Mouse (Mus musculus): ENCODE data around the gene Rassf10. TPM values are rescaled to one million over a fixed set of nuclear protein-coding genes. Genes with fewer than 3 reads are reported as not detected.
A peak's percentile ranks its signal among the peaks of the same experiment; 100 is the strongest.

Rassf10 gene
- polyA plus RNA-seq, 1 experiment from 2014 or later = not detected

DNA sequence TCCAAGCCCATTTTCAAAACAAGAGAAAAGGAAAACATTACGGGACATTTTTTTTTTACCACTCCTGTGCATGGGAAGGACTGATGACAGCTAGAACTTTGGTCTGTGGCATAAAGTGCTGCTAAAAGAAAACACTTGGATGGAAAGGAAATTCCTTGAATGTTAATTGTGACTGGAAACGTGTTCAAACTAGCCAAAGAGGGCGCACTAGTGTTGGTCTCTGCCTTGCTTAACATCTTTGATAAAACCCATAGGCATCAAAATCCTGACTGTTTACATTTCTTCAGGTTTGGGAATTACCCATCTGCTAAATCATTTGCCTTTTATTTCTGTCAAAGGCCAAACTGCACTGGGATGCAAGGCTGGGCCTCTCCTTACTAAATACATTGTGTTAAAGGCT lies 2.2 kb downstream of the Rassf10 start:
- in situ Hi-C loops (cut with MboI; ENCODE audit: low pct_unique_long_range_greater_than_20kb) = no loop called here
- H3K27me3 ChIP-seq = no peaks in the 10 kb centered on the region
- TF ChIP-seq CTCF (IDR thresholded peaks at IDR 0.05) = no peak
- no peak for DNase-seq (ENCODE audit: low read depth, low spot score)
- ATAC-seq = no peak
- ChIA-PET CTCF (interaction anchor here (1.3 to 1.7 kb wide), 2 partner anchors 13 to 175 kb away, joined by 3 to 6 read pairs; no protein-coding TSS in a partner anchor), POLR2A (interaction anchor here (1.5 to 1.7 kb wide), 2 partner anchors 9 to 15 kb away, joined by 3 to 5 read pairs; no protein-coding TSS in a partner anchor)

DNA sequence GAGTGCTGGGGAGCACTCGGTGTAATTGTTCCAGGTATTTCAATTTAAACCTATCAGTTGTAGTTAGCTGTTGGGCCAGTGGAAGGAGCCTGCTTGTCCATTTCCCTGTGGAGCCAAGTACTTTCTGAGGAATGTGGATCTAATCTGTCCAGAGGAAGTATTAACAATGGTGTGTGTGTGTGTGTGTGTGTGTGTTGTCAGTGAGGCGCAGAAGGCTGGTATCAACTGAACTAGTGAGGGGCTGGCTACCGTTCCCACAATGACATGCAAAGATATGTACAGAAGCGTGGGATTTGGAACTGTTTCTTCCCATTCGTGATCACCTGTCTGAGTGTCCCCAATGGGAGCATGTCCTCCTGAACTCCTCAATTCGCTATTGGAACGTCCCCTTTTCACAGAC lies 3.2 kb downstream of the Rassf10 start:
- ATAC-seq = no peak
- in situ Hi-C loops (cut with MboI; ENCODE audit: low pct_unique_long_range_greater_than_20kb) = no loop called here

DNA sequence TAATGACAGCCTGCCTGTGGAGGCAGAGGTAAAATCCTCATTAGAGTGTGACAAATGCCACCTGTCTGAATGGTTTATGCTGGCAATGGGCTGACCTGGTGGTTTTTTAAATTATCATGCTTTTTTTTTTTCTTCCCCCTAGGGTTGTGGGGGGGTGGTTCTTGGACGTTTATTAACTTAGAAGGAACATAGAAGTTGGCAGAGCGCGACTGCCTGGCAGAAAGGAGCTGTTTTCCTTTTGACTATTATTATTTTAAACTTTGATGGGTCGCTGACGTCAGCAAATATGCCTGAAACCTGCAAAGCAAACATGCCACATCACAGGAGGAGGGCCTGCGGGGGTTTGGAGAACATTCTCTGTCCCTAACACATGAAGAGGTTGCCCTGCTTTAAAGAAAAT lies 3.9 kb downstream of the Rassf10 start:
- ATAC-seq (no peak), DNase-seq (ENCODE audit: low read depth, low spot score) (peak; percentile 82)
- no peaks in the 10 kb centered on the region for H3K27me3 ChIP-seq
- TF ChIP-seq CTCF (IDR thresholded peaks at IDR 0.05) = no peak
- CTCF ChIA-PET = interaction anchor here (0.9 to 1.2 kb wide), 2 partner anchors 27 to 29 kb away, joined by 3 to 5 read pairs; no protein-coding TSS in a partner anchor
- in situ Hi-C loops (cut with MboI; ENCODE audit: low pct_unique_long_range_greater_than_20kb) = no loop called here
- POLR2A ChIA-PET = interaction anchor here (0.7 kb wide), 1 partner anchor 129 kb away, joined by 3 read pairs; no protein-coding TSS in a partner anchor

More for the DNA sequence above, 3.2 kb downstream of the Rassf10 start:
- no peaks in the 10 kb centered on the region for H3K27me3 ChIP-seq
- TF ChIP-seq CTCF (IDR thresholded peaks at IDR 0.05) = no peak
- CTCF ChIA-PET = interaction anchor here (1.2 to 1.3 kb wide), 2 partner anchors 26 to 174 kb away, joined by 3 to 5 read pairs; no protein-coding TSS in a partner anchor
- POLR2A ChIA-PET = interaction anchor here (0.7 to 1.7 kb wide), 2 partner anchors 16 to 129 kb away, joined by 3 read pairs; no protein-coding TSS in a partner anchor
- no peak for DNase-seq (ENCODE audit: low read depth, low spot score)

DNA sequence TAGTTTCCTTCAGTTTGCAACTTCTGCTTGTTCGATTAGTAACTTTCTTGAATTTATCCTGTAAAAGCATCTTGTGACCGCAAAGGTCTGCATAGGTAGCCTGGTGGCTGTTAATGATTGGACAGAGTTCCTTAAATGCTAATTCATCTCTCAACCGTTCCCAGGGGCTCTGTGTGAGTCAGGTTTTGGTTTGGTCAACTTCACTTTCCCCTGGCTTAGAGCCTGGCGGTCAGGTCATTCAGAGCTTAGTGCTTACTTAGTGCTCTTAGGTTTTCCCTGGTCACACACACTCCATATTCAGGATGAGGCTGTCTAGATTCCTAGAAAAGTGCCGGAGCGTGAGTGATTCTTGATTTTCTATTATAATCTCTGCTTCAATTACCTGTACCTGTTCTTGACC lies 12.6 kb downstream of the Rassf10 start:
- peak; percentile 76 for ATAC-seq
- ChIA-PET POLR2A (no interaction called here), CTCF (no interaction called here)
- in situ Hi-C loops (cut with MboI; ENCODE audit: low pct_unique_long_range_greater_than_20kb) = no loop called here
- no peaks in the 10 kb centered on the region for H3K27me3 ChIP-seq
- peak; percentile 83 for DNase-seq (ENCODE audit: low read depth, low spot score)
- no peak for TF ChIP-seq CTCF (IDR thresholded peaks at IDR 0.05)

DNA sequence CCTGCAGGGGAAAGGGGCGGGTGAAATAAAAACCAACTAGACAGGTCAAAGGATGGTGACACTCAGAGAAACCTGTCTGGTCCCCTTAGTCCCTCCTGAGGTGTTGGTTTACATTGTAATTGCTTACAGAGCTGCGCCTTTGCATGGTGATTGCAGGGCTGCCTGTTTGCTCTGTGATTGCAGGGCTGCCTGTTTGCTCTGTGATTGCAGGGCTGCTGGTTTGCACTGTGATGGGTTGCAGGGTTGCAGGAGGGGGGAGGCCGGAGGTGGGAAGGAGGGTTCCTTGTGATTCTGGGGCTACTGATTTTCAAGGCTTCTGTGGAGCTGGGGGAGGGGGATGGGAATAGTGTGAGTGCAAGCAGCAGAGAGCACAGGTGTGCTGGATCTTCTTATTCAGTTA lies 13.0 kb downstream of the Rassf10 start:
- H3K27me3 ChIP-seq = no peaks in the 10 kb centered on the region
- ChIA-PET CTCF (interaction anchor here (1.1 kb wide), 1 partner anchor 12 kb away, joined by 3 read pairs; no protein-coding TSS in a partner anchor), POLR2A (no interaction called here)
- no peak for TF ChIP-seq CTCF (IDR thresholded peaks at IDR 0.05)
- in situ Hi-C loops (cut with MboI; ENCODE audit: low pct_unique_long_range_greater_than_20kb) = no loop called here
- ATAC-seq (no peak), DNase-seq (ENCODE audit: low read depth, low spot score) (no peak)

DNA sequence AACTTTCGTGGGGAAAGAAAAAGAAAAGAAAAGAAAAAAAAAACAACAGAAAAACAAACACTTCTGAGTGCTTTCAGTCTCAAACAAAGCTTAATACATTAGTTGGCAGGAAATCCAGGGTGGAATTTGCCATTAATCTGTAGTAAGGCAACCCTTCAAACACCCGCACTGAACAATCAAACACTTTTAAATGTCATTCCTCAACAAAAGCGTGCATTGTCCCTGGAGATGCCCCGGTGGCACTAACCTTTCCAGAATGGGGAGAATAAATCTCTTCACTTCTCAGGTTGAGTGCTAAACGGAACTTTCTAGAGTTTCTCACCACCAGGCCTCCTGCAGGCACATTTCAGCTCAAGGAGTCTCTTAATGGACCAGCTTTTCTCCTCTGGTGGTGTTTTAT lies 29.6 kb downstream of the Rassf10 start:
- in situ Hi-C loops (cut with MboI; ENCODE audit: low pct_unique_long_range_greater_than_20kb) = no loop called here
- DNase-seq (ENCODE audit: low read depth, low spot score) = no peak
- ATAC-seq = no peak
- ChIA-PET CTCF (no interaction called here), POLR2A (interaction anchor here (0.6 kb wide), 2 partner anchors 29 to 100 kb away, joined by 3 to 5 read pairs; no protein-coding TSS in a partner anchor)
- H3K27me3 ChIP-seq = no peaks in the 10 kb centered on the region
- no peak for TF ChIP-seq CTCF (IDR thresholded peaks at IDR 0.05)

DNA sequence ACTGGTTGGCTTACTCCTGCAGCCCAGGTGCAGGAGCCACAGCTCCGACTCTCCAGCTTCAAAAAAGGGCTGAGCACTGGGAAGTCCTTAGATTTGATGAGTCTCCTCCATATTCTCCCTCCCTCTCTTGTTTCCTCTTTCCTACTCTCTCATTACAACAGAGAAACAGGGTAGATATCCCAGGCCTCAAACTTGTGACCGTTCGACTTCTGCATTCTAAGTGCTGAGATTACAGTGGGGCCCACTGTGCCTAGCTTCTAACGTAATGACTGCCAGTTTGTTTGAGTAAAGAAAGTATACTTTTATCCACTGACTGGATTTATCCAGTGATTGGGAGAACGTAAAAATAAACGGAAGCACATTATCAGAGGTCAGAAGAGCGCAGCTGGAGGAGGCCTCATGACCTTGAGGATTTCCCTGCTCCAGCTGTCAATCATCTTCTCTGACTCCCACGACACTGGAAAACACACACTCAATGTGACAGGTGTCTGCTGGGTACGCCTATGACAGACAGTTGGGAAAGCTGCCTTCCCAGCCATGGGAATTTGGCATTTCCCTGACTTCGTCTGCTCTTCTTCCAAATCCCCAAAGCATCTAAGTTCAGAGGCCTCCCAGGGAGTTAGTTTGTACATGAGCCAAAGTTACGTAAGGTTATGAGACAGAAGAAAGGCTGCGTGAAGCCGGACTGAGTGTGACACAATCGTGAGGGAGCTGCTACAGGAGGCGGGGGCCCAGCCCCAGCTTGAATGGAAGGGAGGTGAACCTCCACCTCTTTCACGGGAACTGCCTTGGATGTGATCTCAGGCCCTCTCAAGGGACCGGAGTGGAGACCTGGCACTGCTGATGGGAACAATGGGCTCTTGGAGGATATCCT lies 31.2 kb downstream of the Rassf10 start:
- peak; percentile 39 for ATAC-seq
- ChIA-PET CTCF (no interaction called here), POLR2A (interaction anchor here (0.6 kb wide), 1 partner anchor 11 kb away, joined by 4 read pairs; no protein-coding TSS in a partner anchor)
- H3K27me3 ChIP-seq = no peaks in the 10 kb centered on the region
- in situ Hi-C loops (cut with MboI; ENCODE audit: low pct_unique_long_range_greater_than_20kb) = no loop called here
- no peak for TF ChIP-seq CTCF (IDR thresholded peaks at IDR 0.05)
- peak; percentile 60 for DNase-seq (ENCODE audit: low read depth, low spot score)

DNA sequence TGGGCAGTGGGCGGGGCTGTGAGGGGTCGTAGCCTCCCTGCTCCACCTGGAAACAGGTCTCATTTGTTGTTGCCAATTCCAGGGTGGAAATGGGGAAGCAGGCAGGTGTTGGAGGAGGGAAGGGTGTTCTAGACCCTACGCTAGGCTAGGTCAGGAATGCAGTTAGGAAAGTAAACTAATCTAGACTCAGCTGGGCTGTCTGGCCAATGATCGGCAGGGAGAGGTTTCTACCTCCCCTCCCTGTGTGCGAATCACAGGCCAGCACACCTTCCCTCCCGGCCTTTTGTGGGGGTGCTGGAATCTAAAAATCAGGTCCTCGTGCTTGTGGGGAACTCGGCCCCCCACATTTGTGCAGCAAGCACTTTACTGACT lies 31.8 kb downstream of the Rassf10 start:
- TF ChIP-seq CTCF (IDR thresholded peaks at IDR 0.05) = no peak
- ChIA-PET POLR2A (no interaction called here), CTCF (no interaction called here)
- no peaks in the 10 kb centered on the region for H3K27me3 ChIP-seq
- DNase-seq (ENCODE audit: low read depth, low spot score) = no peak
- ATAC-seq = no peak
- in situ Hi-C loops (cut with MboI; ENCODE audit: low pct_unique_long_range_greater_than_20kb) = no loop called here

DNA sequence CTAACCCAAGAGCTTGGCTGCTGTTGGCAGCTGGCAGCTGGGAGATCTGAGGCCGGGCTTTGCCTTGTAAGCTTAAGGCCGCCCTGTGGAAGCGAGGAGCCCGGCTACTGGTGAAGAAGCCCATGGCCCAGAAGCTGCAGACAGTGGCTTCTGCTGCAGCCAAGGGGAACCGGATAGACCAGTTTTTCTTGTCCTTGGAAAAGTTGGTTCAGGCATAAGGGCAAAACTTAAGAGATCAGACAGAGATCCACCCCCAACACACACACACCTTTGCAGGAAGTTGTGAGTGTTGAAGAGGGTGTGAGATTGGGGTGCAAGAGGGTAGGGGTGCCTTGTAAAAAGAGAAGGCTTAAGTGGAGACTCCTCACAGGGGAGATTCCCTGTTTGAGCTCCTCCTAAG lies 39.2 kb downstream of the Rassf10 start:
- POLR2A ChIA-PET = no interaction called here
- CTCF ChIA-PET = no interaction called here
- in situ Hi-C loops (cut with MboI; ENCODE audit: low pct_unique_long_range_greater_than_20kb) = no loop called here
- no peak for DNase-seq (ENCODE audit: low read depth, low spot score)
- ATAC-seq = no peak
- no peaks in the 10 kb centered on the region for H3K27me3 ChIP-seq
- no peak for TF ChIP-seq CTCF (IDR thresholded peaks at IDR 0.05)

DNA sequence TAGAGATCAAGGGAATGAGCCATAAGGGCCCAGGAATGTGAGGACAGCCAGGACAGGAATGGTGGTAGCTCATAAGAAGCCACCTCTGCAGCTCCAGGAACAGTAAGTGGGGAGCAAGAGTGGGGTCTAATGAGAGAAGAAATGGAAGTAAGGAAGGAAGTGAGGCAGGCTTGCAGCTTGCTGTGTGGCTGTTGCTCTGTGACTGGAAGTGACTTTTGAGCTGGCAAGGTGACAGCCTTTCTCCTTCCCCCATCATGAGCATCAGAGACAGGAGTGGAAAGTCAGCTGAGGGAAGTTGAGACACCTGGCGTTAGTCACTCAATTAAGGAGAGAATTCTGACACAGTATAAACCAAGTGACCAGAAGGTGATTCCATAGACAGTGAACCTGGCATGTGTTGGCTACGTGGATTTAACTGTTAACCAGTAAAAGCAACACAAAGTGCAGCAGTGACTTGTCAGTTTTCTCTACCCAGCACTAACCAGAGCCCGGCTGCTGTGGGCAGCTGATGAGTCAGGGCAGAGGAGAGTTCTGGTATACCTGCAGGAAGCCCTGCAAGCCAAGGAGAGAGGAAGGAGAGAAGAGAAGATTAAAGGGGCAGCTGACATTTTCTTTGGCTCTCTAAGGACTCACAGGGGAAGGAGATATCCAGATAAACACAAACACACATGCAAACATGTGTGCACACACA lies 49.9 kb downstream of the Rassf10 start:
- DNase-seq (ENCODE audit: low read depth, low spot score) = no peak
- ATAC-seq = no peak
- in situ Hi-C loops (cut with MboI; ENCODE audit: low pct_unique_long_range_greater_than_20kb) = no loop called here

DNA sequence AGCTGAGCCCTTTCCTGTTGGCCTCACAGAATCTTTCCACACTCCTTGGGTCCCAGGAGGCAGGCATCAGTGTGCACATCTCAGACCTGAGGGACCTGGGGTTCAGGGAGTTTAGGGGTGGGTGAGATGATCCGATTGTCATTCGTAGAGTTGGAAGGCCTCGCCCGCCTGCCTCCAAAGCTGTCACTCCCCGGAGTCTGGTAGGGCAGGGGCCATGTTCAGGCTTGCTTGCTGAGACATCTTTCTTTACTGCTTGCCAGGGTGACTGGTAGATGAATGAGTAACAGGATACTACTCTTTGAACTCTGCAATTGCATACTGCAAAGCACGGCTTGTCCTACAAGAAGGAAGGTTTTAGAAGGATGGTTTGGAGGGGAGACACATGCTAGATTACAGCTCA lies 52.0 kb downstream of the Rassf10 start:
- no peak for TF ChIP-seq CTCF (IDR thresholded peaks at IDR 0.05)
- ATAC-seq = no peak
- no peaks in the 10 kb centered on the region for H3K27me3 ChIP-seq
- POLR2A ChIA-PET = interaction anchor here (0.8 kb wide), 1 partner anchor 24 kb away, joined by 3 read pairs; no protein-coding TSS in a partner anchor
- no peak for DNase-seq (ENCODE audit: low read depth, low spot score)
- CTCF ChIA-PET = no interaction called here
- in situ Hi-C loops (cut with MboI; ENCODE audit: low pct_unique_long_range_greater_than_20kb) = no loop called here

More for the DNA sequence above, 49.9 kb downstream of the Rassf10 start:
- no peak for TF ChIP-seq CTCF (IDR thresholded peaks at IDR 0.05)
- POLR2A ChIA-PET = no interaction called here
- no peaks in the 10 kb centered on the region for H3K27me3 ChIP-seq
- CTCF ChIA-PET = no interaction called here
